Mouse (Mus musculus) bone marrow macrophage, adult 2 months (primary cell): ENCODE measurements around the gene Lsr.
"Not testable (repeated sequence)": the region's sequence is repeated elsewhere in the genome, so short reads cannot be mapped to it uniquely, and the experiment has no call there.

Source experiments
- CTCF ChIP-seq: IDR thresholded peaks from 2 replicates; pipeline ENCODE4 v1.5.1; 2012; ENCODE audit warnings: low read depth, mild to moderate bottlenecking, low read length, moderate library complexity
- POLR2A ChIP-seq: IDR thresholded peaks from 2 replicates; pipeline ENCODE4 v1.6.1; 2012; ENCODE audit warnings: mild to moderate bottlenecking, low read depth, low read length, borderline replicate concordance

DNA sequence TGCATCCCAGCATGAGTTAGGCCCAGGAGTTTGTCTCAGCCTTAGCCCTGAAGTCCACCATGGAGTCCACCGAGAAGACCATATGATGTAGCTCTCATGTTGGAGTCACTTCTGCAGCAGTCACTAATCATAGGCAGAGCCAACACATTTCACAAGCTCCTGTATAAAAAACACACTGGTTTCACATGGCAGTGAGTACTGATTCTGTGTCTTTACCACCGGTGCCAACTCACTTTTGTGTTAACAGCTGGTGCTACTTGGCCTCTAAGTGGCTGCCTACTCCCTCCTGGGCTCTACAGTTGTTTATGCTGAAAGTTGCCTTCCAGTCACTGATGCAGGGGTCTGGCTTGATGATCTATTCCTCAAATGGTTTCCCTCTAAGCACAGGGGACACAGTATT, 48.7 kb downstream of the Lsr start, which contains the start of gene Hamp2:
- TF ChIP-seq CTCF, POLR2A: not testable (repeated sequence)
